Mouse (Mus musculus) neural tube, embryonic 15.5 days (tissue): Measurements from ENCODE around the gene Chml. TPM values are rescaled to one million over a fixed set of nuclear protein-coding genes. Genes with fewer than 3 reads are reported as not detected.

Source experiments
- ATAC-seq: fragments of 200-750 bp; cut with Nextera tagmentation; 2 replicates; pipeline ENCODE4 v1.8.0; 2017; ENCODE audit warnings: mild to moderate bottlenecking, moderate TSS enrichment, moderate library complexity; ENCODE audit not compliant: low FRiP score
- H3K27ac ChIP-seq: fragments of 300-500 bp; sonication (generic); replicated peaks from 2 replicates; pipeline ENCODE4 v1.5.1; 2015; ENCODE audit warnings: mild to moderate bottlenecking, inconsistent platforms
- H3K27me3 ChIP-seq: fragments of 300-500 bp; sonication (generic); replicated peaks from 2 replicates; pipeline ENCODE4 v1.6.1; 2015; ENCODE audit warnings: inconsistent platforms
- H3K36me3 ChIP-seq: fragments of 300-500 bp; sonication (generic); 2 replicates; pipeline ENCODE4 v1.6.1; 2015; ENCODE audit warnings: inconsistent platforms
- H3K4me1 ChIP-seq: fragments of 300-500 bp; sonication (generic); 2 replicates; pipeline ENCODE4 v1.6.1; 2015; ENCODE audit warnings: inconsistent platforms
- H3K4me2 ChIP-seq: fragments of 300-500 bp; sonication (generic); 2 replicates; pipeline ENCODE4 v1.6.1; 2015; ENCODE audit warnings: inconsistent platforms, mild to moderate bottlenecking, moderate library complexity
- H3K4me3 ChIP-seq: fragments of 300-500 bp; sonication (generic); replicated peaks from 2 replicates; pipeline ENCODE4 v1.5.1; 2015; ENCODE audit warnings: mild to moderate bottlenecking, inconsistent platforms
- H3K9ac ChIP-seq: fragments of 300-500 bp; sonication (generic); replicated peaks from 2 replicates; pipeline ENCODE4 v1.6.1; 2015; ENCODE audit warnings: mild to moderate bottlenecking, inconsistent platforms
- H3K9me3 ChIP-seq: fragments of 300-500 bp; sonication (generic); replicated peaks from 2 replicates; pipeline ENCODE4 v1.6.1; 2016; ENCODE audit warnings: inconsistent platforms
- WGBS: fragments of 180-500 bp; shearing (Covaris S2); methylation state at CpG from one replicate; pipeline ENCODE4 v1.1.7; 2015; ENCODE audit warnings: mixed read lengths; 5-methylcytosine and 5-hydroxymethylcytosine counted together
- polyA plus RNA-seq: library from polyadenylated mRNA; unstranded; fragments of >200 nt; fragmentation: Nextera tagmentation; extraction: Ambion mirVana; gene quantifications from 2 replicates; pipeline ENCODE4 v1.2.1, GENCODE M21; 2015

The Chml gene
- polyA plus RNA-seq, 1 experiment from 2014 or later, result 3.1 TPM

GRCm38 (mm10) chr1:175691686-175692245 is 935 bp downstream of the Chml start:
- Histone ChIP-seq H3K27ac (peak overlapping the region; percentile 90), H3K9me3 (no peaks in the 10 kb centered on the region), H3K27me3 (no peaks in the 10 kb centered on the region), H3K4me3 (peak overlapping the region; percentile 75), H3K36me3 (peaks cover 13% of the 10 kb centered on the region), H3K9ac (peak overlapping the region; percentile 63), H3K4me2 (peak overlapping the region; percentile 93), H3K4me1 (peaks cover 22% of the 10 kb centered on the region)
- under 1% methylated on average over 22 of the region's 22 CpGs for WGBS
- no peak for ATAC-seq

- Histone ChIP-seq H3K9ac (no peak overlapping the region), H3K27me3 (no peaks in the 10 kb centered on the region), H3K4me2 (no peak overlapping the region), H3K4me1 (no peaks in the 10 kb centered on the region), H3K36me3 (0 out of 2 replicates have a peak, but pooled peaks cover under 1% of the 10 kb centered on the region), H3K27ac (no peak overlapping the region), H3K4me3 (no peak overlapping the region), H3K9me3 (no peaks in the 10 kb centered on the region)
- 92% methylated on average over 6 of the region's 6 CpGs for WGBS
- ATAC-seq, result no peak
Measured at GRCm38 (mm10) chr1:175680995-175681394, 11.7 kb downstream of the Chml start.

DNA sequence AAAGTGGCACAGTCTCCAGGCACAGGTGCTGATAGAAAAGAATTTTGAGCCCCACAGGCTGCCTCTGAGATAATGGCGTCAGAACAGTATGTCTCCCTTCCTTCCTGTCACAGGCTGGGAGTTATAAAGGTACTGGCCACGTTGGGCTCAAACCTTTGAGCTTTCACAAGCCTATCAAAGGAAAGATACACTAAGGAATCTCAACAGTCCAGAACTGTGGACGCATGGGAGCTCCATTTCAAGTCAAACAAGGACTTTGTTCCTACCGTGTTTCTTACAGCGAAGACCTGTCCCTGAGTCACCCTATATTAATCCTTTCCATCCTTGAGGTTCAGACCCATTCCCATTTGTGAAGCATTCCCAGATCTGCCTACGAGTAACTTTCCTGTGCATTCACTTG is 15.2 kb downstream of the Chml start:
- Histone ChIP-seq H3K4me3 (no peak overlapping the region), H3K4me2 (no peak overlapping the region), H3K27me3 (no peaks in the 10 kb centered on the region), H3K9ac (no peak overlapping the region), H3K27ac (no peak overlapping the region), H3K9me3 (no peaks in the 10 kb centered on the region), H3K4me1 (no peaks in the 10 kb centered on the region), H3K36me3 (no peaks in the 10 kb centered on the region)
- no peak for ATAC-seq
- WGBS, result 87% methylated on average over 6 of the region's 6 CpGs

DNA sequence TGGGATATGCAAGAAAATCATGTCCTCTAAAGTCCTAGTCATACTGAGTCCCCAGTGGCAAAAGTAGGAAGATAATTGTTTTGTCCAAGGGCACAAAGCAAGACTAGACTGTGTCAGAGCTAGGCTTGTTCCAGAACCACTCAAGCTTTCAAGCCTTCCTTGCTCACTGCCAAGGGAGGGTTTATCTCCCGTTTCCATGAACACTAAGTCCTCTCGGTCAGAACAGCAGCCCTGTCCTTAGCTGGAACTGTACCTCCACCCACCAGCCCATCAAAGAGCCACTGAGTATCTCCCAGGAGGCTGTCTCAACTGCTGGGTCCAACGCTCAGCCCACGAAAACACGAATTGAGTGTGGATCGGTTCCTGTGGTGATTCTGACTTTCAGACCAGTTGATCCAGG is 17.6 kb downstream of the Chml start:
- Histone ChIP-seq H3K4me3 (no peak overlapping the region), H3K4me2 (no peak overlapping the region), H3K27me3 (no peaks in the 10 kb centered on the region), H3K27ac (no peak overlapping the region), H3K36me3 (no peaks in the 10 kb centered on the region), H3K9ac (no peak overlapping the region), H3K9me3 (no peaks in the 10 kb centered on the region), H3K4me1 (no peaks in the 10 kb centered on the region)
- no peak for ATAC-seq
- 87% methylated on average over 6 of the region's 6 CpGs for WGBS

GRCm38 (mm10) chr1:175673563-175674325 is 19.0 kb downstream of the Chml start:
- 83% methylated on average over 7 of the region's 7 CpGs for WGBS
- no peak for ATAC-seq
- Histone ChIP-seq H3K4me3 (no peak overlapping the region), H3K9ac (no peak overlapping the region), H3K4me1 (no peaks in the 10 kb centered on the region), H3K27me3 (no peaks in the 10 kb centered on the region), H3K27ac (no peak overlapping the region), H3K36me3 (no peaks in the 10 kb centered on the region), H3K9me3 (no peaks in the 10 kb centered on the region), H3K4me2 (no peak overlapping the region)

- Histone ChIP-seq H3K27me3 (no peaks in the 10 kb centered on the region), H3K4me3 (no peak overlapping the region), H3K9ac (no peak overlapping the region), H3K27ac (no peak overlapping the region), H3K9me3 (no peaks in the 10 kb centered on the region), H3K4me2 (no peak overlapping the region), H3K4me1 (no peaks in the 10 kb centered on the region), H3K36me3 (no peaks in the 10 kb centered on the region)
- no peak for ATAC-seq
- 27% methylated on average over 1 of the region's 1 CpGs for WGBS
Measured at GRCm38 (mm10) chr1:175671626-175672025, 21.1 kb downstream of the Chml start.

DNA sequence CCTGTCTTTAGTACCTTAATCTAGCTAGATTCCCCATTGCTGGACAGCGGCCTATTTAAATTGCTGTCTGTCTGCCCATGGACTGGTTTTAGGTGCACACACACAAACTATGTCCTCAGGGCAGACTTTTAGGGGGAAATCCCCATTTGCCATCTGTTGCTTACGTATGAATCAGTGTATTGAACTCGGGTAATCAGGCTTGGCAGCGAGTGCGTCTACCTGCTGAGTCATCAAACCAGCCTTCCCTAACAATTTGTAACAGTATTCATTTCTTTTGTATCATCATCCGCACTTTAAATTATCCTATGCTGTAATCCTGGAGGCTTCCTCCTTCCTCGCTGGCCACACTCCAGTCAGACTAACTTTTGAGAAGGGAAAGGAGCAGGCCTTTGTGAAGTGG is 22.7 kb downstream of the Chml start:
- Histone ChIP-seq H3K36me3 (no peaks in the 10 kb centered on the region), H3K4me2 (no peak overlapping the region), H3K27ac (no peak overlapping the region), H3K4me3 (no peak overlapping the region), H3K27me3 (no peaks in the 10 kb centered on the region), H3K9ac (no peak overlapping the region), H3K9me3 (no peaks in the 10 kb centered on the region), H3K4me1 (no peaks in the 10 kb centered on the region)
- 74% methylated on average over 7 of the region's 7 CpGs for WGBS
- no peak for ATAC-seq

- Histone ChIP-seq H3K4me3 (no peak overlapping the region), H3K4me2 (no peak overlapping the region), H3K27me3 (no peaks in the 10 kb centered on the region), H3K36me3 (no peaks in the 10 kb centered on the region), H3K27ac (no peak overlapping the region), H3K9ac (no peak overlapping the region), H3K9me3 (no peaks in the 10 kb centered on the region), H3K4me1 (no peaks in the 10 kb centered on the region)
- no peak for ATAC-seq
- WGBS, result 81% methylated on average over 3 of the region's 3 CpGs
Measured at GRCm38 (mm10) chr1:175669456-175669855, 23.2 kb downstream of the Chml start.

DNA sequence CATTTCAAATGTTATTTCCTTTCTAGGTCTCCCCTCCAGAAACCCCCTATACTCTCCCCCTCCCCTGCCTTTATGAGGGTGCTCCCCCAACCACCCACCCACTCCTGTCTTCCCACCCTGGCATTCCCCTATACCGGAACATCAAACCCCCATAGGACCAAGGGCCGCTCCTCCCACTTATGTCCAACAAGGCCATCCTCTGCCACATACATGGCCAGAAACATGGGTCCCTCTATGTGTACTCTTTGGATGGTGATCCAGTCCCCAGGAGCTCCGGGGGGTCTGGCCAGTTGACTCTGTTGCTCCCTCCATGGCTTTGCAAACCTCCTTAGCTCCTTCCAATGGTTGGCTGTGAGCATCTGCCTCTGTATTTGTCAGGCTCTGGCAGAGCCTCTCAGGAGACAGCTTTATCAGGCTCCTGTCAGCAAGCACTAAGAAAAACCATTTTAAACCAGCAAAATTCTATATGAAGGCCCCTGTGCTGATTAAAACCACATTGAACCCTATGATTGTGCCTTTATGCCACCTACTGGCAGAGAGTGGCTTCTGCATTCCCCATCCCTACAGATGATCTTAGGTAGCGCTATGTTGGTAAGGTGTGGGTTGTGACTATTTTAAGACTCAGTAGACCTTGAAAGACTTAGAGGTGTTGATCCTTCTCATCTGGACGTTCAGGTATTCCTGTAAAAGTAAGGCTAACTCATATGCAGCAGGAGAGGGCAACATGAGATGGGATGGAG is 23.9 kb downstream of the Chml start:
- no peaks in the 10 kb centered on the region for H3K4me1 ChIP-seq
- 81% methylated on average over 5 of the region's 5 CpGs for WGBS
- no peak overlapping the region for H3K27ac ChIP-seq

DNA sequence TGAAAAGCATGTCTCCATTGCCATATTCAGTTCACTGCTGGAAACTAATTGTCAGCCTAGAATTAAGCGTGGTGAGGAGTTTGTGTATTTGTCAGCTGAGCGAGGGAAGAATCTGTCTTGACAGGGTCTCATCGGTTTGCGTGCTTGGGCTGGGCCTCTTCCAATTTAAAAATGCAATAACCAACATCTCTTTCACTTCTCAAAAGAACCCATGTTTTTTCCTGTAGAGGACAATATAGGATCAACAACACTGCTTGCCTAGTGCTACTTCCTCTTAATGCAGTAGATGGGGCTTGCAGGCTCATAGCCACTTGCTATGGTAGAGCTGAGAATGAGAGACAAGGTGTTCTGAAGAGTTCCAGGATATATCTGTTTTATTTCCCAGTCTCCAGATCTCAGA is 32.8 kb downstream of the Chml start:
- Histone ChIP-seq H3K9ac (no peak overlapping the region), H3K27ac (no peak overlapping the region), H3K4me1 (no peaks in the 10 kb centered on the region), H3K36me3 (no peaks in the 10 kb centered on the region), H3K9me3 (no peaks in the 10 kb centered on the region), H3K4me2 (no peak overlapping the region), H3K4me3 (no peak overlapping the region), H3K27me3 (no peaks in the 10 kb centered on the region)
- WGBS, result 94% methylated on average over 4 of the region's 4 CpGs
- ATAC-seq, result no peak

More for the DNA sequence above, 23.9 kb downstream of the Chml start:
- Histone ChIP-seq H3K36me3 (no peaks in the 10 kb centered on the region), H3K4me2 (no peak overlapping the region), H3K9me3 (no peaks in the 10 kb centered on the region), H3K27me3 (no peaks in the 10 kb centered on the region), H3K4me3 (no peak overlapping the region), H3K9ac (no peak overlapping the region)
- peak; percentile 72 for ATAC-seq

- ATAC-seq, result no peak
- Histone ChIP-seq H3K9ac (no peak overlapping the region), H3K4me3 (no peak overlapping the region), H3K27ac (no peak overlapping the region), H3K4me2 (no peak overlapping the region), H3K27me3 (no peaks in the 10 kb centered on the region), H3K4me1 (no peaks in the 10 kb centered on the region), H3K9me3 (no peaks in the 10 kb centered on the region), H3K36me3 (no peaks in the 10 kb centered on the region)
- 96% methylated on average over 4 of the region's 4 CpGs for WGBS
Measured at GRCm38 (mm10) chr1:175648615-175649014, 44.1 kb downstream of the Chml start.

- H3K9ac ChIP-seq, result no peak overlapping the region
- no peak for ATAC-seq
- no peak overlapping the region for H3K4me2 ChIP-seq
- no peak overlapping the region for H3K4me3 ChIP-seq
- H3K27me3 ChIP-seq, result no peaks in the 10 kb centered on the region
- H3K9me3 ChIP-seq, result no peaks in the 10 kb centered on the region
- WGBS, result 70% methylated on average over 9 of the region's 9 CpGs
- H3K36me3 ChIP-seq, result no peaks in the 10 kb centered on the region
- no peaks in the 10 kb centered on the region for H3K4me1 ChIP-seq
- no peak overlapping the region for H3K27ac ChIP-seq
Measured at GRCm38 (mm10) chr1:175646952-175647351, 45.7 kb downstream of the Chml start.
